Mouse (Mus musculus): Measurements from ENCODE around the gene Arhgap23. TPM values are rescaled to one million over a fixed set of nuclear protein-coding genes. Genes with fewer than 3 reads are reported as not detected.

Gene Arhgap23
- polyA plus RNA-seq, 2 experiments from 2014 or later, result not detected

DNA sequence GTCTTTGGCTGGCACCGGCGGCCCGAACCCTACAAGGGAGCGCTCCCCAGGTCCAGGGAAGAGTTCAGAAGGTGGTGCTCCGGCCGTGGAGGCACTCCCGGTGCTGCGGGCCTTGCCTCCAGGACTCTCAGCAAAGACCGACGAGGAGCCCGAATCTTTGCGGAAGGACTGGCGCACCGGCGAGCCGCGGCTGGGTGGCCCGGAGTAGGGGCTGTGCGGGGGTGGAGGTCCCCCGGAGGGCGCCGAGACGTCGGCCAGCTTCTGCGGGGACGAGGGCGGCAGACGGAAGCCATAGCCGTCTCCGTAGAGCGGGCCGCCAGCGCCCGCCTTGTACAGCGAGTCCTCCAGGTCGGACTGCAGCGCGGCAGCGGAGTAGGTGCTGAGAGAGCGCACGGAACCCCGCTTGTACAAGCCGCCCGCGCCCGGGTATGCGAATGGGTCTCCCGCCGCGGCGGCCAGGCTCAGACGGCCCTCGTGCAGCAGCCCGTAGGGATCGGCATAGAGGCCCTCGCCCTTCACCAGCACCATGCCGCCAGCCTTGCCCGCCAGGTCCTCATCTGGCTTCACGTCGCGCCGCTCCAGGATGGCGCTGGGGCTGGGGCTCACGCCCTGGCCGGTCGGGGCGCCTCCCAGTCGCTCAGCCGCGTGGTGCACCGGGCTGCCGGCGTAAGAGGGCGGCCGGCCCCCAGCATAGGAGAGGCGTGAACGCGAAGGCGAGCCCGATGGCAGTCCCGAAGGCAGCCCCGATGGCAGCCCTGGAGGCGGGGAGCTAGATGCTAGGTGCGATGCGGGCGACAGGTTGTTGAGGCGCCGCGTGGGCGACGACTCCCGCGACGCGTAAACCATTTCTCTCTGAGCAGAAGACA is 119.3 kb downstream of the Arhgap23 start:
- no peak for ATAC-seq

DNA sequence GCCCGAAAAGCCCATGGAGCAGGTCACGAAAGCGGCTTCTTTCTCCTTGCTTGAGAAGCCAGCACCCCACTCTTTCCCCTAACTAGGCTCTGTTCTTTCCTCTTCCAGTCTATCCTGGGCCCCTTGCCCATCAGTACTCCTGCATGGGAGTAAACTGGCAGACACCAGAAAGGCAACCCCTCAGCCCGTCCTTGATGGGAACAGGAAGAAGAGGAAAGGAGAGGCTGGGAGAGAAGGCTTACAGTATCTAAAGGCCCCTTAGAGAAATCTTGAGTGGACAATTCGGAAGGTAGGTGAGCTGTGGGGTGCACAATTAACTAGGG is 119.9 kb downstream of the Arhgap23 start:
- ATAC-seq, result no peak

DNA sequence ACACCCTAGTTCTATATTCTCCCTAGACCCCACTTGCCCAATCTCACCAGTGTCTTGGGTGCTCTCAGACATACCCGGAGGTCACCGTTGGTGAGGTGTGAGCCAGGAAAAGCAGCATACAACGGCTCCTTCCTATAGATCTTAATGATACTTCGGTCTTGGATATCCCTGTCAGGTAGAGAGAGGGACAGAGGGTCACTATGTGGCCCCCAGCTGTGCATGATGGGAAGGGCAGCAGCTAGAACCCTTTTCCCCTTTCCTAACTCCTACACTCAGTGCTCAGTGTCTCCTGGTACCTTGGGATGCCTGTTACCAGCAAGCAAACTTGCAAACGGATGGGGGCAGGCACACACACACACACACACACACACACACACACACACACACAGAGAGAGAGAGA is 120.3 kb downstream of the Arhgap23 start:
- ATAC-seq, result no peak

DNA sequence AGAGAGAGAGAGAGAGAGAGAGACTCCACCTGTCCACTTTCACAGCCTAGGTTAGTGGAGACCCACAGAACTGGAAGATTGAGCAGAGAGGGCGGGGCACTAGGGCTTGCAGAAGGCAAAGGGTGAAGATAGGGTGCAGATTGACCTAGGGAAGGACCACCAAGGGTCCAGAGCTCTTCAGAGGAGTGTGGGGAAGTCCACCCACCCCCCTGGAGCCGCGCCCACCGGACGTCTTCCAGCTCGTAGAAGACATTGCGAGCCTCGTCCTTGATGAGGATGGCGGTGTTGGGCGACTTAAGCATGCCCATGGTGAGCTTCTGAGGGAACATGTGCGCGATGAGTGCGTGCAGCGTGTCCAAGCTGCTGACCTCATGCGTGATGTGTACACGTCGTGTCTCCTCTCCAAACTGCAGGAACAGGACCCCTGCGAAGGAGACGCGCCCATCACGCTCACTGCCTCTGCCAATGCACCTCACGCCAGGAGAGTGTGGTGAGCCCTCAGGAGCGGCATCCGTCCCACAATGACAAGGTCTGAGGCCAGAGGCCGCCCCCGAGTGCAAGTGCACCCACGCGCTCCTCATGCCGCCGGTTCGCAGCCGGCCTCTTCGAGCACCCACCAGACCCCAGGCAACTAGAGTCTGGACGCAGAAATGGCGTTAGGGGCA is 120.9 kb downstream of the Arhgap23 start:
- no peak for ATAC-seq

DNA sequence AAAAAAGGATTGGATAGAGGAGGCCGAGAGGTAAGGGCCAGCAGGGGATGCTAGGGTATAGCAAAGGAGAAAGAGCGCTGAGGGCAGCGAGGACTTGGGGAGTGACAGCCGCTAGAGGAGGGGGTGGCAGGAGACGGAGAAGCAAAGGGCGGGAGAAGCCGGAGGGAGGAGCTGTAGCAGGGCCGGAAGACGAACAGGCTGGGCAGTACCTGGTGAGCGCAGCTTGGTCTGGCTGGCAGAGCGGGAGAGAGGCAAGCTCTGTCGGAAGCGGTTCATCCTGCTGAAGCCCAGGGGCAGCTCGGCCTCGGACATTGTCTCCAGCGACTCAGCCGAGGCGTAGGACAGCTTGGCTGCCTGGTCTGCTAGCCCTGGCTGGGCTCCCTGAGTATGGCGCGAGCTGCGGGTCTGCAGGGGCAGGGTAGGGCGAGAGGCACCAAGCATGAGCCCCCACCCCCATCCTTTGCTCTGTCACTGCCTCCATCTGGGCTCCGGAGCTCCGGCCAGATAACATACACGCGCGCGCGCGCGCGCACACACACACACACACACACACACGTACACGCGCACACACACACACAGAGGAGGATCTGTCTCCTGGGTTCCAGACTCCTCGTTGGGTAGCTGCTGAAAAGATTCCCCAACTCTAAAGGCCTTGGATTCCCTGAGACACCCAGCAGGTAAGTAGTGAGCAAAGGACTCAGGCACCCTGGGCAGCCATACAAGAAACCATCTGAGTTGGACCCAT is 121.7 kb downstream of the Arhgap23 start:
- no peak for ATAC-seq

- ATAC-seq, result no peak
These were observed 122.3 kb downstream of the Arhgap23 start for GRCm38 (mm10) chr11:97537580-97538089.

- no peak for ATAC-seq
These were observed 124.3 kb downstream of the Arhgap23 start for GRCm38 (mm10) chr11:97539622-97540021.

GRCm38 (mm10) chr11:97540136-97540535 is 124.8 kb downstream of the Arhgap23 start:
- ATAC-seq, result no peak

GRCm38 (mm10) chr11:97540604-97541003 is 125.3 kb downstream of the Arhgap23 start:
- ATAC-seq, result no peak

DNA sequence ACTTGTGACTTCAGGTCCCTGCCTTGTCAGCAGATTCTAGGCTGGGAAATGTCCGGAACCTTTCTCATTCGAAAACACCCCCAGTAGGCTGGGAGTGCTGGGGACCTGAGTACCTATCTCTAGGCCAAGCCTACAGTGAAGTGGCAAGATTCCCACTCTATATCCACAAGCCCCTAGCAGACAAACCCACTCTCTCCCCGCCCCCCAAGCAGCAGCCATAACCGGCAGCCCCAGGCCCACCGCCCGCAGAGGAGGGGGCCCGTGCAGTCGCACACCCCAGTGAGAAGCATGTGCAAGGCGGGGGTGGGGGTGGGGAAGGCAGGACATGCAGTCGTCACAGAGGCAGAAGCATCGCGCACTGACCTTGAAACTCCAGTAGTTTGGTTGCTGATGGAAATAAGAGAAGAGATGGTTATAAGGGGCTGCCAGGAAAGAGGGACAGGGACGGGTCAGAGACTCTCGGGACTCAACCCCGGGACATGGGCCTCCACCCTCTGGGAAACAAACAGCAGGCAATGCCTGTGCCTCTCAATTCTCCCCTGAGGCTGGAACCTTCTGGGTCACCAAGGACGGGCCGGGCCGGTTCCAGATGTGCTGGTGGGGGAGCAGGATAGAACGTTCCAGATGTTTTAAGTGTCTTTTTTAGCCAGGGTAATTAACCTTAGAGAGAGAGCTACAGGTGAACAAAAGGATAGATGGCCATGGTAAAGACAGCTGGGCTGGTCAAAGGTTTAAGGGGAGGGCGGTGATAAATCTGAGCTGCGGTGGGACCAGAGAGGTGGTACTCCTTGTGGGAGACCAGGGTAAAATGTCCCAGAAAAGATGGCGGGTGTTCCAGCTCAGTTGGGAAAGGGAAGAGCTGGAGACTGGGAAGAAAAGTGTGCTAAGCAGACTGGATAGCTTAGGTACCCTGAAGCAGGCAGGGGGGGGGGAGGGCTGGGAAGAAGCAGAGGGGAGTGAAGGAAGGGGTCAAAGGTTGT is 127.1 kb downstream of the Arhgap23 start:
- no peak for ATAC-seq

- ATAC-seq, result no peak
These were observed 127.9 kb downstream of the Arhgap23 start for GRCm38 (mm10) chr11:97543181-97543733.

DNA sequence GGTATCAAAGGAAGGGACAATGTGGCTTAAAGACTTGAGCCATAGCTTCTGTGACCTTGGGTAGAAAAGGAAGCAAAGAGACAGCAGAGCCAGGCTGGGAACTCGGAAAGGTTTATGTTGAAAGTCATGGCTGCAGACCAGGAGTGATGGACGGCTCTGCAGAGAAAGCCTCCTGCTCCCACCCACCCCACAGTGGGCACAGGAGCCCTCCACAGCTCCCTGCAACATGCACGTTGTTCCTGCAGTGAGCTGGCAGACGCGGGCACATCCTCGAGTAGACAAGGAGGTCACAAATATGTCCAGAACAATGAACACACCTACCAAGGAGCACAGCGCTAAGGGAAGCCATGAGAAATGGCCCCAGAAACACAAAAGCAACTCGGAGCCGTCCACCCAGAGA is 128.6 kb downstream of the Arhgap23 start:
- ATAC-seq, result no peak

DNA sequence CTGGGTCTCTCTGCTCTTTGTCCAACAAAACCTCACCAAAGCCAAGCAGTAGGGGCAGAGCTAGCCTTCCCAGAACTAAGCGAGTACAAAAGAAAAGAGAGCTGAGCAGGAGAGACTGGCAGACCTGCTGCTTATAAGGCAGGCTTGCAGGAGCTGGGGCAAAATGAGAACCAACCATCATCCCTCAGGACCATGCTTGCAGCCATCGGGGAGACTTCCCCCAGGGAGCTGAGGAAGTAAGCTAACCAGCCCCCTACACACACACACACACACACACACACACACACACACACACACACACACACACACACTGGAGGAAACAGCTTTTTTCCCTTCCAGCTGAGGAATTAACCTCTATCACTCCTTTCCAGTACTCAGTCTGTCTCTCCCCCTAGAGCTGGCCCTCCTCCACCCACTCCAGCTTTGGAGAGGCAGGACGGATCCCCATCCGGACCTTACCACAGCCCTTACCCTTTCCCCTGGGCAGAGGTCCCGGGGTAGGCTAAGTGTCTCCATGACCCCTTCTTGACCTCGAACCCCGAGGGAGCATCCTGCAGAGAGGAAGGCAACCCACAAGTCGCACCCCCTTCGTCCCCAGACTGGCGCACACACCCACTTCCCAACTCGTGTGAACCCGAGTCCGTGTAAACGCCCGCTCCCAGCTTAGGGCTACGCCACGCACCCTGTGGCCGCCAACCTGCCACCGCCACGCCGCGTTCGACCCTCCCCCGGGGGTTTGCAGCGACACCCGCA is 130.7 kb downstream of the Arhgap23 start:
- ATAC-seq, result no peak

GRCm38 (mm10) chr11:97546804-97547411 is 131.6 kb downstream of the Arhgap23 start:
- ATAC-seq, result no peak

- no peak for ATAC-seq
These were observed 132.8 kb downstream of the Arhgap23 start for GRCm38 (mm10) chr11:97547957-97548706.

GRCm38 (mm10) chr11:97548757-97549156 is 133.4 kb downstream of the Arhgap23 start:
- ATAC-seq, result no peak
